Mouse (Mus musculus) B cell, adult 2 months (primary cell): ENCODE measurements around the gene Secisbp2.

ENCODE experiments used
- DNase-seq, 2 experiments: peaks; one replicate each; pipeline ENCODE4 v3.0.0; 2022

Gene Secisbp2

DNA sequence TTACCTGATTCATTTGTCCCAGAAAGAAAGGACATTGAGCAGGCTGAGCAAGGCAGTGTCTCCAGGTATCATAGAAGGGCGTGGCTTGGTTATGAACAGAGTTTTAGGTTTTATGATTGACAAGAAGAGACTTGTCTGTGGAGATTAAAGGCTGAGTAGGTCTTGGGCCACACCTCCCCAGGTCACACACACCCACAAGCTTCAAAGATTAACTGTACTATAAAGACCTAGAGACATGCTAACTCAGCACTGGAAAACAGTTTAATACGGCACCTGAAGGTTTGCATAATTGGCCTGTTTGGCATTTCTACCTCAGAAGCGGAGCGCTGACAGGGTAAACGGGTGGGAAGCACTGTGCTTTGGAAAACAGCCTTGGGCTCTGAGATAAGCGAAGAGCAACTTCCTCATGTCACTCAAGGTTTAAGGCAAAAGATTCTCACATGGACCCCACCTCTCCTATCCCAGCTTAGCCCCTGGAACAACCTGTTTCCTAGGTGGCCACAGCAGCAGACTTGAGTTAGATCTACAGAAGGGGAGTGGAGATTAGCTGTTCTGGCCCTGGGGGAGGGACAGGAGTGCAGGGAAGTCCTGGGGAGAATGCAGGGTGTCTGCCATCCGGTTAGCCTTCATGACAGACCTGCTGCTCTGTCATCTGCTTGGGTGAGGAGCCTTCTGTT lies 33.9 kb downstream of the Secisbp2 start:
- DNase-seq, result no peak

DNA sequence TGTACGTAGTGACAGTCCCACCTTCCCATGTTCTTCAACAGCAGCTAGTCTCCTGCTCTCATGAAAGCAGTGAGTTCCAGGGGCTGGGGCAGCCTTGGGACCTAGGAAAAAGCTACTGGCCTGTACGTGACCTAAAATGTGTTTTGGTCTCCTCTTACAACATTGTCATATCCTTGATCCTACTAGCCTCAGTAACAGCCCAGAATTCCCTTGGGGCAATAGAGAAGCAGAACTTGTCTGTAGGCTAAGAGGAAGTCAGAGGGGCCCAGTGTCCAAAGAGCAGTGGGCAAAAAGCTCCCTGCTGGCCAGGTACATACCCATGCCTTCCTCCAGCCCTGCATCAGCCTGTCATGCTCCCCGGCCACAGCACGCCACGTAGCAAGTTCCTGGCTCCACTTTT lies 35.5 kb downstream of the Secisbp2 start:
- DNase-seq, result peak in 1 of 2 experiments; percentile 15

DNA sequence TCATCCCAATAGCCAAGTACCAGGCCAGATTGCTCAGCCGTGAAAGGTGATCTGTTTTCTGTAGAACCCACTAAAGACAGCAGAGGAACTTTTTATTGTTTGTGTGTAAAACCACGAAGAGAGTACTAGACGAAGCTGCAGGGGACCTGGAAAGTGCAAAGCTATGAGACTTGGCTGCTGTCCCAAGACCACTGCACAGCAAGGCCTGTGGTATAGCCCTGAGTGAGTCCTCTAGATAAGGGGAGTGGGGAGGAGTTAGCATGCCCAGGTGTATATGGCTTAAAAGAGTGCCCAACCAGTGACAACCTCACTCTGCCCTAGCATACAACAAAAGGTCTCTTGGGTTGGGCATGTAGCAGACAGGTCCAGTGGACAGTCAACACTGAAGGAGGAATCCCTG lies 37.2 kb downstream of the Secisbp2 start:
- no peak for DNase-seq

DNA sequence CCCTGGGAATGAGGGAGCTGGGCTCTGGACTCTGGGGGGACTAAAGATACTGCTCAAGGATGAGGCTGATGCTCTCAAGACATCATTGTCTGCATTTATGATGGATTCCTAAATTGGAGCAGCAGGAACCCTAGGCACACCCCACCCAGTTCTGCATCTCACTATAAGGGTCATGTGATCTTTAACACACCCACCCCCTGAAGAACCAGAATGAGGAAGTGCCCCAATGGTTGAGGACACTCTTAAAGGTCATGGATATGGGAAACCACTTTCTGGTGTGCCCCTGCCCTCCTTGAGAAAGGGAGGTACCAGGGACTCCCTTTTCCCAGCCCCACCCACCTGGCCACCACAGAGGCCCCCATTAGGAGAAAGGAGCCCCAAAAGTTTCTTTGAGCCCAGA lies 45.0 kb downstream of the Secisbp2 start:
- DNase-seq, result no peak

DNA sequence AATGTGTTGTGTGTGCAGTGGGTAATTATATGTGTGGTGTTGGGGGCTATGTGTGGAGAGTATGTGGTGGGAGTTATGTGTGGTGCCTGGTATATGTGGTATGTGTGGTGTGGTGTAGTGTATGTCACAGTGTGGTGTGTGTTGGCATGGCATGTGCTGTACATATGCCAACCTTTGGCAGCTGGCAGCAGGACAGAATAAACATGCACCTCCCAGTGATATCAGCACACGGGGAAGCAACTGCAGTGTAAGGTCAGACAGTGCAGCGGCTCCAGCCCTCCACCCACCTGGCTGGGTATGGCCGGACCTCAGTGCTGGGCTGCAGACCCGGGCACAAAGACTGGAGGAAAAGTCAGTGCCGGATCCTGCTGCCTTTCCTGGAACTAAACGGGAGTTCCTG lies 46.0 kb downstream of the Secisbp2 start:
- DNase-seq, result no peak

DNA sequence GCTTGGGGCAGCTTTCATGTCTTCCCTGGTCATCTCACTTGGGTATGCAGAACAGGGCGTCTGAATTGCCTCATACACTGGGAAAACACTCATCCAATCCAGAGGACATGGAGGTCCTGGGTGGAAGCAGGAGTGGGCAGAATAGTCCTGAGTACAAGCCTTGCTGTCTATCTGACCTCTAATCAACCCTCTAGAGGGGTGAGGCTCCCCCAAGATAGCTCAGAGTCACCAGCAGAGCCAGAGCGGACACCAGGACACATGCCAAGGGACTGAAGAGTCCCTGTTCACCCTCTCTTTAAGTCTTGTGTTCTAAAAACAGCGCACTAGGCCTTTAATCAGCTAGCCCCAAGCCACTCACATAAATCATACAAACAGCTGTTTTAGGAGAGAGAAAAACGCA lies 46.4 kb downstream of the Secisbp2 start:
- DNase-seq, result no peak

- DNase-seq, result no peak
These were observed 46.8 kb downstream of the Secisbp2 start for GRCm38 (mm10) chr13:51698318-51698717.

- DNase-seq, result no peak
These were observed 52.4 kb downstream of the Secisbp2 start for GRCm38 (mm10) chr13:51703893-51704292.

GRCm38 (mm10) chr13:51705882-51706854 lies 54.7 kb downstream of the Secisbp2 start:
- no peak for DNase-seq

DNA sequence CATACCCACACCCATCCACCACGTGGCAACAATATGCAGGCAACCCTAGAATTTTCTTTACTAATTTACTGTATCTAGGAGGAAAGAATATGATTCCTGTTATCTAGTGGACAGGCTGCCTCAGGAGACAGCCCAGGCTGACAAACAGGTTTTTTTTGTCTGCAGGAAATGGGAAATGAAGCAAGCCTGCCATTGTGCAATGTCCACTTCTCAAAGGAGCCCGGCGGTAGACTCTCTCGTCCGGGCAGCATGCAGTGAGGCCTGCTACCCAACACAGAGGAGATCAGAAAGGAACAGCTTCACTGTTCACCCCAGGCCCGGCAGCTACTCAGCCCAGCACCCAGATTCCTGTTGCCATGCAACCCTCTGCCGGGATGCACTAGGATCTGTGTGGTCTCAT lies 59.2 kb downstream of the Secisbp2 start:
- DNase-seq, result no peak

DNA sequence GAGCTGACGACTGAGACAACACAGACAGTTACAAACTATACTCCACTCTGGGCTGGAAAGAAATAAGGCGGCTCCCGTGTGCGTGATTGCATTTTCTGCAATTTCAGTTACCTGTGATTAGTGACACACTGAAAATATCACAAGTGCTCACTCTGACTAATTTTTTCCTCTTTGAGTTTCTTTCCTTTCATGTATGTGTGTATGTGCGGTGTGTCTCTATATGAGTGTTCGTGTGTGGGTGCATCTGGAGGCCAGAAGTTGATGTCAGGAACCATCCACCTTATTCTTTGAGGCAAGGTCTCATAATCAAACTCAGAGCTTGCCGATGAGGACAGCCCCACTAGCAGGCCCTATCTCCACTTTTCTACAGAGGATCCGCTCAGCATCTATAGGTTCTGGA lies 60.5 kb downstream of the Secisbp2 start:
- no peak for DNase-seq

GRCm38 (mm10) chr13:51716350-51717263 lies 65.1 kb downstream of the Secisbp2 start:
- DNase-seq, result no peak

DNA sequence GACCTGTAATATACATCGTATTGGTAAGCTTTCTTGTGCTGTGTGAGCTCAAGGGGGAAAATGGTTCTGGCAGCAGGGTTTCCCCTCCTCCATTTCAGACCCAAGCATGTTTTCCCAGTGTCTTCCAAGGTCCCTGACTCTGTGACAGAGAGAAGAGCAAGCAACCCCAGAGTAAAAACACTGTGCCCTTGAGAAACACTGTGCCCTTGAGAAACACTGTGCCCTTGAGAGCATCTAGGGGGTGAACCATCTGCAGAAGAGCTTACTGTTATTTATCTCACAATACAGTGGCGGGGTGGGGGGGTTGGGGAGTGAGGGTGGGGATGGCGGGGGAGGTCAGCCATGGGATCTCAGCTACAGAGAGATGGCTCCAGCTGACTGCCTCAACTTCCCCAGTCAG lies 67.8 kb downstream of the Secisbp2 start:
- no peak for DNase-seq

DNA sequence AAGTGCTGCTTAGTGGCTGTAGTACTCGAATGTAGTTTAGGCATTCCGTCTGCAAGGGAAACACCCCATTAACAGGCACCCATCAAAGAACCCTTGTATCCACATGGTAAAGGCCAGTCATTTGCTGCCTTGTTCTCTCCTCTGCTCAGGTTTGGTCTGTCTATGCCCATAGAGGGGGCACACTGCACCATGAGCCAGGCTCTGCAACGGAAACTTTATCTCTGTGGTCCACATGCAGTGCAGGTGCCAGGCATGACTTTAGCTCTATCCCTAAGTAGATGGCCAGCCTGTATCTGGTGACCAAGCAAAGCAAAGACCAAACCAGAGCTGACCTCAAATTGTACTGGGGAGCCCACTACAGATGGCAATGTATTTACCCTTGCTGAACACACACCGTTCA lies 69.1 kb downstream of the Secisbp2 start:
- no peak for DNase-seq

DNA sequence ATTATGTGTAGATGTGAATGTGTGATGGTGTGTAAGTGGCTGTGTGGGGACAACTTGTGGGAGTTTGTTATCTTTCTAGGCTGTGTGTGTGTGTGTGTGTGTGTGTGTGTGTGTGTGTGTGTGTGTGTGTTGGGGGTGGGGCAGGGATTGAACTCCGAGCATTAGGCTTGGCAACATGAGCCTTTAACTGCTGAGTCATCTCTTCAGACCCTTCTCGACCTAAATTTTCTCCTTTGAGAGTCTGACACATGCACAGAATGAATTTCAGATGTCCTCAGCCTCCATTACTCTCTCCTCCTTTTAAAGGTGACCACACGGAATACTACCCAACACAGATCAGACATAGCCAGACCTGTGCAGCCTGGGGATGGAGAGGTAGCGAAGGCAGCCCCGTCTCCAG lies 71.6 kb downstream of the Secisbp2 start:
- no peak for DNase-seq

GRCm38 (mm10) chr13:51724566-51724965 lies 73.1 kb downstream of the Secisbp2 start:
- DNase-seq, result no peak

DNA sequence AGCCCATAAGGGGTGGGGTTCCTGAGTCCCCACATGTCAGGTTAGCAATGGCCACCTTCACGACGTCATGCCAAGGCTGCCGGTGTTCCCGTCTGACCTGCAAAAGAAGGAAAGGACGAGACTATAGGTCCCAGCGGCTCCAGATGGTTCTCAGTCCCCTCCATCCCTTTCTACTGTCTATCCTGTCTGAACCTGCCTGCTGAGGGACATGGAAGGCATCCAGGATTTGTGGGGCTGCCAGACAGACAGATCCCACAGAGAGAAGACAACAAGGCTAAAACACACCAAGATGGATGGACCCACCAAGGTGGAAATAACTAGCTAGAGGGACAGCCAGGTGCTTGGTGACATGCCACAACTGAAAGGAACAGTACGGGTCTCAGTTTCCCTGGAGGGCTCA lies 73.9 kb downstream of the Secisbp2 start:
- no peak for DNase-seq

DNA sequence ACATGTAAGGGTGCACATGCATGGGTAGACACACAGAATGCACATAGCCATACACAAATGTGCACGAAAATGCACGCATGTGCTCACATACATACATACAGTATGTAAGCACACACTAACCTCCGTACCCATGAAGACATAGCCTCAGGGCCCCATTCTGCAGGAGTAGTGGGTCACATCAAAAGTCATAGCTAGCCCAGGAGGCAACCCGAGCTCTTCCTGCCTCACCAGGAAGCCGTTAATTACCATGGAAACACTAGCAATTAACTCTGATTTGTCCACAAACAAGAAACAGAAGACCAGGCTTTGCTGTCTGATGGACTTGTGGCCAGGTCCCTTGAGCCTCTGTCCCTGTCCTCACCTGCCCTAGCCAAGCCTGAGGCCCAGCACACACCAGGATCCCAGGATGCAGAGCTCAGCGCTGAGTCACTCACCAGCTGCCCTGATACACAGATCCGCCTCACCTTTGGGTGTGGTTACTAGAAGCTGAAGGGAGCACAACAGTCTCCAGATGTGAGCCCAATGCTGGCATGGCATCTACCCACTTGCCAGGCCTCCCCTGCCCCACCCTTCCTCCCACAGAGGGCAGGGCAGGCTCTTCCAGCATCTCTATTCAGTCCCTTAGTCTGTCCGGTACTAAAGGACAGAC lies 74.6 kb downstream of the Secisbp2 start:
- DNase-seq, result no peak

DNA sequence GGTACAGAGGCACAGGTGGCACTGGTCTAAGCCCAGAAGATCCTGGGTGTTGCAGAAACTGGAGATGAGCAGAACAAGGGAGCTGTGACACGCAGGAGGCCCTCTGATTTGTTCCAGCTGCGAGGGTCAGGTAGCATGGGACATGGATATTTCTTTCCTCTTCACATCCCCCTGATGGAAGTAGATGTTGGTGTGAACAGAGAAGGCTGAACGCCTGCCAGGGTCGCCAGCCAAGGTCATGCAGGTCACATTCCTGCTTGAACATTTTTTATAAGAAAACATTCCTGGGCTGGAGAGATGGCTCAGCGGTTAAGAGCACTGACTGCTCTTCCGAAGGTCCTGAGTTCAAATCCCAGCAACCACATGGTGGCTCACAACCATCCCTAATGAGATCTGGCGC lies 75.9 kb downstream of the Secisbp2 start:
- no peak for DNase-seq

DNA sequence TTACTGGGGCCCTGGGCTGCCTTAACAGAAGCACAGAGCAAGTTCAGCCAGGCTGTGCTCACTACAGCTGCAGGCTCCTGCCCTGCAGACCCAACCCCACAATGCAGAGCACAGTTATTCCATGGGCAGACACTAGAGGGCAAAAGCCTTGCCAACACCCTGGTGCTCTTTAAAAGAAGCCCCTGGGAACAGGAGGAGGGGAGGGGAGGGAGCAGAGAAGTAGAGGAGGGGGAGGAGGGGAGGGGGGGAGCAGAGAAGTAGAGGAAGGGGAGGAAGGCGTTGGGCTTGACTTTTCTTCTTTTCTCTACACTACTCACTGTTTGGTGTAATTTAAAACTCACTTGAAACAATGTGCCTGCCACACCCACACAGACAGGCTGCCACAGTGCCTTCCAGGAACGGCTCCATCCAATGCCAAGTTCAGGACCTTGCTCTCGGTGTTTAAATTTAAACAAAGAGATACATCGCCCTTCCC lies 78.4 kb downstream of the Secisbp2 start:
- peak in 1 of 2 experiments; percentile 44 for DNase-seq

- DNase-seq, result no peak
These were observed 80.0 kb downstream of the Secisbp2 start for GRCm38 (mm10) chr13:51731474-51731873.

DNA sequence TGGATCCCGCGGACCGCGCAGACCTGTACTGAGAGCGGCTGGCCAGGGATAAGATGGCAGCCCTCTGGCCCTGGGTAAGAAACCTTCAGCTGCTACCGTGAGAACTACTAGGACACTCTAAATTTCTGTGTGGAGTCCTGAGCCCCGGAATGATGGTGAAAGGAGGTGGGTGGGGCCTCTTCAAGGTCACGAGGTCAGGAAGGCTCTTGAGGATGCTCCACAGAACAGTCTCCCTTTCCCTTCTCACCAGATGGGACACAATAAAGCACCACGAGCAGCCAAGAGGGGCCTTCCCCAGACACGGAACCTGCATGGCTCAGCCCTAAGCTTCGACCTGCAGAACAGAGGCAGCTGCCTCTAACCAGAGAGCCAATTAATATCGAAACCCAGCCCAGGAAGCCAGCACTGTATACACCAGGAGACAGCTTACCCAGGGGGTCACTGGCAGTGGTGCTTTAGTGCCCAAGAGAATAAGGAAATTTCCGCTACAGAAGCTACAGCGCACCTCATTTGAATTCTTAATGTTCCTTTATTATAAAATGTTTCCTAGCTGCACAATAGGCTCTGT lies 80.7 kb downstream of the Secisbp2 start:
- DNase-seq, result peak; percentile 24 to 41
